Mouse (Mus musculus): ENCODE measurements around the gene Dnmt1.

GRCm38 (mm10) chr9:21001651-21002200 is 42.0 kb upstream of the Dnmt1 start:
- TF ChIP-seq CTCF (IDR thresholded peaks at IDR 0.05; ENCODE audit: low read depth) = no peak
- TF ChIP-seq EP300 (optimal IDR thresholded peaks at IDR 0.05) = no peak
